In the genomic region with DNA sequence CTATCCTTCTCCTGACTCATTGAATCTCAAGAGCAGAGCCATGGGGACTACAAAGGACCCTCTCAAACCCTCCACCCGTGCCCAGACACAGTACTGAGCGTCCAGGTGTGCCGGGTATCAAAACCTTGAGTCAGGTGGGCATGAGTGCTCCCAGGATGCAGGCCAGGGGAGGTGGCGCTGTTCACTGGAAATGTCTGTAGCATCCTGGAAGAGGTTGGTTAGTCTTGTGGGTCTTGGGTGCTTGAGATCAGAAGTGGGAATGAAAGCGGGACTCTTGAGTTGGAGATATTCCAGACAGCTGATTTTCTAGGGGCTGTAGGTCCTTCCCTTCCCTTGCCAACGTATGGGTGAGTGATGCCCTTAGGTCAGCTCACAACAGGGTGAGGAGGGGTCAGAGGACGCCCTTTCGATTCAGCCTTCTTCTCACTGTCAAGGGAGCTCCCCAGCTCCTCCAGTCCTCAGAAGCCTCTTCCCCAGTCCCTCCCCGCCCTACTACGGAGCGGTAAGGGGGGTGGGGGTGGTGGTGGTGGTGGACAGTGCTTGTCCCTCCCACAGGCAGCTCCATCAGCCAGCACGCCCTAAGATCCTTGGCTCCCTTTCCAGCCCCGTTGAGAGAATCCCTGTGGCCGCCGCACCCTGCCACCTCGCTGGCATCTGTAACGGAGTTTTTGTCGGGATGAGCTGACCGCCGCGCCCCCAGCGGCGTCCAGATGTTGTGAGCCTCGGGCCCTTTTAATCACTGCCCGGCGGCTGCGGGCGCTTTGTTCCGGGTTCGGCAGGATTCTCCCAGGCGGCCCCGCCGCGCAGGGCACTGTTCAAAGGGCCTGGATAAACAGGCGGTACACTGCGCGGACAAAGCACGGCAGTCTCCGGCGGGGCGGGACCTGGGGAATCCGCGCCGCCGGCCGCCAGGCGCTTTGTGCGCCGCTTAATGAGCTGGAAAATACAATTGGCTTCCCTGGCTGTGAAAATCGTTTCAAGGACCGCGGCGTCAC, we compare ENCODE assay signal across 8 mouse cellular contexts. TPM values are rescaled to one million over a fixed set of nuclear protein-coding genes. Genes with fewer than 3 reads are reported as not detected.
A peak's percentile ranks its signal among the peaks of the same experiment; 100 is the strongest.
DNase-seq lines count a peak whose midpoint lies in the region; ATAC-seq and TF ChIP-seq lines count a peak whose summit lies in the region.

No protein-coding gene starts in this region.

- peak; percentile 24 for DNase-seq in gastrocnemius, postnatal 14 days
- DNase-seq in gastrocnemius, adult 18-20 months (ENCODE audit: low spot score) = no peak
- peak; percentile 78 for DNase-seq in limb, embryonic 11.5 days (ENCODE audit: low spot score)
- DNase-seq in natural killer cell, adult 2 months (ENCODE audit: low spot score in 2 of 2) = no peak
- no peak for DNase-seq in cerebellum, adult 9-11 months

- no peak overlapping the region for H3K27ac ChIP-seq in bone marrow macrophage, adult 2 months (ENCODE audit: insufficient read depth, low read depth, low read length)
- H3K27ac ChIP-seq in heart, embryonic 13.5 days (replicated peaks) = no peak overlapping the region
- H3K27ac ChIP-seq in limb, embryonic 11.5 days (replicated peaks; ENCODE audit: low read depth, low read length) = no peak overlapping the region

- TF ChIP-seq CTCF in bone marrow macrophage, adult 2 months (IDR thresholded peaks at IDR 0.05; ENCODE audit: low read depth, low read length) = no peak

- TF ChIP-seq POLR2A in bone marrow macrophage, adult 2 months (IDR thresholded peaks at IDR 0.05; ENCODE audit: borderline replicate concordance, low read depth, low read length) = no peak
- TF ChIP-seq POLR2A in myocyte (IDR thresholded peaks at IDR 0.05; ENCODE audit: insufficient read length, low read depth) = no peak

- H3K4me3 ChIP-seq in bone marrow macrophage, adult 2 months (ENCODE audit: insufficient read depth, low read length) = peak overlapping the region; percentile 47
- peak overlapping the region; percentile 52 for H3K4me3 ChIP-seq in heart, embryonic 13.5 days
- H3K4me3 ChIP-seq in limb, embryonic 11.5 days (ENCODE audit: low read depth, low read length) = peak overlapping the region; percentile 43
- H3K4me3 ChIP-seq in myocyte = peak overlapping the region; percentile 6

- H3K79me2 ChIP-seq in myocyte (ENCODE audit: control insufficient read depth, insufficient read depth) = no peaks in the 10 kb centered on the region

- ATAC-seq in heart, embryonic 13.5 days (ENCODE audit: extremely low read depth, insufficient number of reproducible peaks, low FRiP score, low TSS enrichment) = no peak
- peak; percentile 40; the same call in 1 of the 2 replicates for ATAC-seq in limb, embryonic 11.5 days (ENCODE audit: insufficient number of reproducible peaks, low FRiP score, low TSS enrichment, low read depth)

- intact Hi-C loops in gastrocnemius, postnatal 14 days (cut with DNase I; ENCODE audit: low total_unique reads) = no loop called here

- peaks cover 100% of the 10 kb centered on the region for H3K27me3 ChIP-seq in heart, embryonic 13.5 days (replicated peaks)
- H3K27me3 ChIP-seq in limb, embryonic 11.5 days (ENCODE audit: control insufficient read depth, insufficient read depth, low read length) = peaks cover 62% of the 10 kb centered on the region
- H3K27me3 ChIP-seq in myocyte (ENCODE audit: control insufficient read depth, insufficient read depth, insufficient read length) = peaks cover 11% of the 10 kb centered on the region

- H3K9me3 ChIP-seq in heart, embryonic 13.5 days = no peaks in the 10 kb centered on the region
- no peaks in the 10 kb centered on the region for H3K9me3 ChIP-seq in limb, embryonic 11.5 days (ENCODE audit: control insufficient read depth, low read length)

- H3K4me1 ChIP-seq in bone marrow macrophage, adult 2 months (ENCODE audit: control insufficient read depth, insufficient read depth, low read length) = peaks cover 14% of the 10 kb centered on the region
- peaks cover 21% of the 10 kb centered on the region for H3K4me1 ChIP-seq in heart, embryonic 13.5 days
- H3K4me1 ChIP-seq in limb, embryonic 11.5 days (ENCODE audit: control insufficient read depth, insufficient read depth, low read length) = peaks cover 5% of the 10 kb centered on the region

- H3K4me2 ChIP-seq in heart, embryonic 13.5 days = peak overlapping the region; percentile 73
- H3K4me2 ChIP-seq in limb, embryonic 11.5 days (ENCODE audit: low read depth, severe bottlenecking) = peak overlapping the region; percentile 86
- peak overlapping the region; percentile 69 for H3K4me2 ChIP-seq in myocyte (ENCODE audit: low read depth)

- H3K9ac ChIP-seq in heart, embryonic 13.5 days = peak overlapping the region; percentile 73
- H3K9ac ChIP-seq in limb, embryonic 11.5 days (ENCODE audit: low read length) = peak overlapping the region; percentile 79

- H3K36me3 ChIP-seq in heart, embryonic 13.5 days = no peaks in the 10 kb centered on the region
- no peaks in the 10 kb centered on the region for H3K36me3 ChIP-seq in limb, embryonic 11.5 days (ENCODE audit: control insufficient read depth, insufficient read depth, low read length)
- H3K36me3 ChIP-seq in myocyte (ENCODE audit: control insufficient read depth, insufficient read depth) = no peaks in the 10 kb centered on the region

- no peak overlapping the region for H3ac ChIP-seq in myocyte (ENCODE audit: control insufficient read depth, insufficient read length)

- WGBS in heart, embryonic 13.5 days = 2% methylated on average over 53 of the region's 53 CpGs
- 2% methylated on average over 53 of the region's 53 CpGs for WGBS in limb, embryonic 11.5 days

TF ChIP-seq in myocyte, 11 proteins besides CTCF, POLR2A, EP300 and RAD21:
- TF ChIP-seq TCF12 (IDR thresholded peaks at IDR 0.05; ENCODE audit: insufficient read depth, poor library complexity, severe bottlenecking) (no peak), MYOG (IDR thresholded peaks at IDR 0.05; ENCODE audit: control insufficient read depth in 1 of 3, insufficient read depth in 1 of 3, insufficient read length in 2 of 3, low read depth in 2 of 3) (no peak), E2F4 (IDR thresholded peaks at IDR 0.05; ENCODE audit: insufficient read depth) (no peak)

RNA-seq across cellular contexts. Expression of a gene that starts 8.8 kb away (rescaled TPM):
- total RNA-seq in gastrocnemius, postnatal 14 days (2021) = not detected
- not detected for total RNA-seq in gastrocnemius, adult 18-20 months (2021)
- not detected in 2 replicates for polyA plus RNA-seq in bone marrow macrophage, adult 2 months (2012; ENCODE audit: insufficient read depth, insufficient read length, missing spikeins)
- polyA plus RNA-seq in heart, embryonic 13.5 days (2015; fragmentation: Nextera tagmentation; extraction: Ambion mirVana) = not detected in 2 replicates
- polyA plus RNA-seq in limb, embryonic 11.5 days (2014; fragmentation: Nextera tagmentation; extraction: Ambion mirVana) = 0.14 TPM in 1 of 2 replicates, not detected in the other
- polyA plus RNA-seq in myocyte (2012; fragmentation: generic; extraction: Trizol) = 0.05 TPM

RNA-seq across cellular contexts. Expression of a gene that starts 21.2 kb away (rescaled TPM):
- total RNA-seq in gastrocnemius, postnatal 14 days (2021) = 10 to 100 TPM; 16.3 to 18.1 TPM
- 10 to 100 TPM; 23.2 to 23.6 TPM for total RNA-seq in gastrocnemius, adult 18-20 months (2021)
- polyA plus RNA-seq in bone marrow macrophage, adult 2 months (2012; ENCODE audit: insufficient read depth, insufficient read length, missing spikeins) = 17.9 and 18.5 TPM in 2 replicates
- polyA plus RNA-seq in heart, embryonic 13.5 days (2015; fragmentation: Nextera tagmentation; extraction: Ambion mirVana) = 36.4 and 37.0 TPM in 2 replicates
- polyA plus RNA-seq in limb, embryonic 11.5 days (2014; fragmentation: Nextera tagmentation; extraction: Ambion mirVana) = 75.8 and 82.1 TPM in 2 replicates
- 22.1 TPM for polyA plus RNA-seq in myocyte (2012; fragmentation: generic; extraction: Trizol)

RNA-seq across cellular contexts. Expression of a gene that starts 21.5 kb away (rescaled TPM):
- total RNA-seq in gastrocnemius, postnatal 14 days (2021) = 1 to 10 TPM; 6.9 to 7.4 TPM
- 1 to 10 TPM; 8.3 to 8.6 TPM for total RNA-seq in gastrocnemius, adult 18-20 months (2021)
- 37.7 and 38.7 TPM in 2 replicates for polyA plus RNA-seq in bone marrow macrophage, adult 2 months (2012; ENCODE audit: insufficient read depth, insufficient read length, missing spikeins)
- polyA plus RNA-seq in heart, embryonic 13.5 days (2015; fragmentation: Nextera tagmentation; extraction: Ambion mirVana) = 27.7 and 33.6 TPM in 2 replicates
- 42.1 and 45.0 TPM in 2 replicates for polyA plus RNA-seq in limb, embryonic 11.5 days (2014; fragmentation: Nextera tagmentation; extraction: Ambion mirVana)
- 25.2 TPM for polyA plus RNA-seq in myocyte (2012; fragmentation: generic; extraction: Trizol)

RNA-seq across cellular contexts. Expression of a gene that starts 24.6 kb away (rescaled TPM):
- total RNA-seq in gastrocnemius, postnatal 14 days (2021) = under 1 TPM; 0.31 to 0.53 TPM
- total RNA-seq in gastrocnemius, adult 18-20 months (2021) = under 1 TPM; 0.52 to 0.53 TPM
- polyA plus RNA-seq in bone marrow macrophage, adult 2 months (2012; ENCODE audit: insufficient read depth, insufficient read length, missing spikeins) = not detected in 2 replicates
- 0.25 and 0.66 TPM in 2 replicates for polyA plus RNA-seq in heart, embryonic 13.5 days (2015; fragmentation: Nextera tagmentation; extraction: Ambion mirVana)
- polyA plus RNA-seq in limb, embryonic 11.5 days (2014; fragmentation: Nextera tagmentation; extraction: Ambion mirVana) = 1.6 and 2.0 TPM in 2 replicates
- not detected for polyA plus RNA-seq in myocyte (2012; fragmentation: generic; extraction: Trizol)

RNA-seq across cellular contexts. Expression of a gene that starts 35.5 kb away (rescaled TPM):
- not detected for total RNA-seq in gastrocnemius, postnatal 14 days (2021)
- not detected for total RNA-seq in gastrocnemius, adult 18-20 months (2021)
- not detected in 2 replicates for polyA plus RNA-seq in bone marrow macrophage, adult 2 months (2012; ENCODE audit: insufficient read depth, insufficient read length, missing spikeins)
- polyA plus RNA-seq in heart, embryonic 13.5 days (2015; fragmentation: Nextera tagmentation; extraction: Ambion mirVana) = 0.33 TPM in 1 of 2 replicates, not detected in the other
- polyA plus RNA-seq in limb, embryonic 11.5 days (2014; fragmentation: Nextera tagmentation; extraction: Ambion mirVana) = not detected in 2 replicates
- not detected for polyA plus RNA-seq in myocyte (2012; fragmentation: generic; extraction: Trizol)

Comparison
In these comparisons a context has a peak if more than half of its experiments do, and no peak if none do; other contexts are left out.
1. DNase-seq: peak in gastrocnemius, postnatal 14 days (single experiment) and limb, embryonic 11.5 days (single experiment); none in gastrocnemius, adult 18-20 months (single experiment), natural killer cell, adult 2 months (0 of 2) and cerebellum, adult 9-11 months (single experiment).
2. Peak in every context shown above with its lines, with median percentiles within 50 percentile points of each other: H3K4me3 ChIP-seq and H3K4me2 ChIP-seq.